Mouse (Mus musculus) heart, postnatal 10 days (tissue): ENCODE measurements around the gene 4933417A18Rik. TPM values are rescaled to one million over a fixed set of nuclear protein-coding genes. Genes with fewer than 3 reads are reported as not detected.
A peak's percentile ranks its signal among the peaks of the same experiment; 100 is the strongest.
"Not testable (repeated sequence)": the region's sequence is repeated elsewhere in the genome, so short reads cannot be mapped to it uniquely, and the experiment has no call there.

Source experiments
- DNase-seq, 2 experiments: peaks; one replicate each; pipeline ENCODE4 v3.0.0; 2021
- intact Hi-C: fragments of 180-260 bp; cut with DNase I; formaldehyde crosslinking; loops from one replicate; pipeline ENCODE4 v1.15.1; 2025
- total RNA-seq, 2 experiments: library from RNA; stranded (reverse); gene quantifications; 2 replicates each; pipeline ENCODE4 v1.2.3; 2021

Gene 4933417A18Rik
- not detected for total RNA-seq

DNA sequence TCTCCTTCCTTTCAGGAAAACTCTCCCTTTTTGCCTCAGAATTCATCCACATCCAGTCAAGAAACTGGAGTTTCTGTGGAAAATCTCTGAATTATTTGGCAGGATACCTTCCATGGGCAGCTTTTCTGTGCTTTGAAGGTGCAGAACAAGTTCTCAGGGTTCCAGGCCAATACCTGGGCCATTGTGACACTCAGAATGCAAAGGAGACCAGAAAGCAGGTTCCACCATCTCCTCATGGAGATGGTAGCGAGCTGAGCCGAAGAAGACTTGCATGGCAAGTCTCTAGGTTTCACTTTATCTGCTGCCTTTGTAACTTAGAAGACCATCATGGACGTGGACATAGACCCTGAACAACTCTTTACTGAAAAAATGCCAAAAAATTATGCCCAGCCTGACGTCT, at the start of gene 4933417A18Rik, which contains the start of gene Fam217a:
4933417A18Rik (plus strand) TSS at position 200 of the 400 bp plus-strand sequence.
Fam217a (minus strand) TSS at position 101 of the 400 bp plus-strand sequence.
- intact Hi-C loops, result no loop called here
- DNase-seq, result no peak

DNA sequence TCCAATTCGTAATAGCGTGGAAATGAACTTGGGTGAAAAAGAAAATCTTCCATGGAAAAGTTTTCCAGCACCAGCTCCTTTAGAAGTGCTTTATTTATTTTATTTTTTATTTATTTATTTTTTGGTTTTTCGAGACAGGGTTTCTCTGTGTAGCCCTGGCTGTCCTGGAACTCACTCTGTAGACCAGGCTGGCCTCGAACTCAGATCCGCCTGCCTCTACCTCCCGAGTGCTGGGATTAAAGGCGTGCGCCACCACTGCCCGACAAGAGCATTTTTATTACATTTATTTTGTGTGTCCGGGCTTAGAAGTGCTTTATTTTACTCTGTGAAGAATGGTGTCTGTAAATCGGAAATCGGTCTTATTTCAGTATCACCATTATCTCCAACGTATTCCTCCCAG, 49.5 kb upstream of the 4933417A18Rik start:
- peak in 1 of 2 experiments; percentile 28 for DNase-seq
- intact Hi-C loops, result loop anchor here (5.0 to 10.0 kb wide), 2 partner anchors 147 to 830 kb away; no protein-coding TSS in a partner anchor

DNA sequence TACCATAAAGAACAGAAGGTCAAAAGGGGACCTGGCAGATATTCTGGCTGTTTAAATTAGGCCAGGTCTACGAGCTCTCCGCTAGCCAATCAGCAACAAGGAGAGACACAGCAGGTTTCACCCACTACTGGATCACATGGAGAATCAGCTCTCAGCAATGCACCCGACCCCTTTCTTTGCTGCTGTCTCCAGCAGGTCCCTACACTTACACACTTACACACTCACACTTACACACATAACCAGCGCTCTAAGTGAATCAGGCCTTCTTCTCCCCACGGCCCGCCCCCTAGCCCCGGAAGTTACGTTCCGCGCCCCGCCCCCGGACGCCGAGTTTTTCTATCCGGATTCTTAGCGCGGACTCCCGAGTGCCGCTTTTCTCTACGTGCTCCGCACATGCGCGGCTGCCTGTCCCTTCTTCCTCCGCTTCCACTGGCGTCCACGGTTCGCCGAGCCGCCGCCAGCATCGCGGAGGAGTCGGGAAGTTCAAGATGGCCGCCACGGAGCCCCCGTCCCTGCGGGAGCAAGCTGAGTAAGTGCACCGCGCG, 49.0 kb upstream of the 4933417A18Rik start, which contains the start of gene Prpf4b:
Prpf4b (plus strand) TSS at position 137 of the 545 bp plus-strand sequence.
- intact Hi-C loops, result loop anchor here (10.0 kb wide), 1 partner anchor 830 kb away; no protein-coding TSS in a partner anchor
- DNase-seq, result peak; percentile 95

DNA sequence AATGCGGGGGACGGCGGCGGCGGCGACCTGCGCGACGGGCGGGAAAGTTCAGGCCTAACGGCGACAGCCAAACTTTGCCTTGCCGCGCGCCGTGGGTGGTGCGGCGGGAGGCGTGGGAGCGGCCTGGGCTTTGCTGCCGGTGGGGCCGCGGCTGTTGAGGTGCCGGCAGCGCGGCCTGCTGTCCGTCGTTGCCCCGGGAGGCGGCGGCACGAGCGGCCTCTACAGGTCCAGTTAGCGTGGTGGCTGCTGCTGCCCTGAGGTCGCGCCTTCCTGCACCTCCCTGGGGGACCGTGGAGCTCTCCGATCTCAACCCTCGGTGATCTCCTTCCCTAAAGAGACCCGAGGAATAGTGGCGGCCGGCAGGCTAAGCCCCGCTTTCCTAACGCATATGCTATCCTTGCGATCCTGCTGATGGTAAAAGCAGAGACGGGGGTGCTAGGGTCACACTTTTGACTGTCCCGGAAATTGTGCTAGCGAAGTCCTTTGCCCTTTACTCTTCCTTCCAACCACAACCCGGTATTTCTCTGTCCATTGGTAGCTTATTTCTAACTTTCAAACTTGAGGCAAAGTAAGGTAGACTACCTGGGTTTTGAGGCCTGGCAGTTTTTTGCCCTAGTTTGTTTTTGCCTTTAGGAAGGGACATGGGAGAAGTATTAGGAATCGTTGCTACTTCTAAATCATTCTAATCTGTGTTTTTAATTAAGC, 48.3 kb upstream of the 4933417A18Rik start:
- intact Hi-C loops, result loop anchor here (10.0 kb wide), 1 partner anchor 831 kb away; no protein-coding TSS in a partner anchor
- peak in 1 of 2 experiments; percentile 80 for DNase-seq

DNA sequence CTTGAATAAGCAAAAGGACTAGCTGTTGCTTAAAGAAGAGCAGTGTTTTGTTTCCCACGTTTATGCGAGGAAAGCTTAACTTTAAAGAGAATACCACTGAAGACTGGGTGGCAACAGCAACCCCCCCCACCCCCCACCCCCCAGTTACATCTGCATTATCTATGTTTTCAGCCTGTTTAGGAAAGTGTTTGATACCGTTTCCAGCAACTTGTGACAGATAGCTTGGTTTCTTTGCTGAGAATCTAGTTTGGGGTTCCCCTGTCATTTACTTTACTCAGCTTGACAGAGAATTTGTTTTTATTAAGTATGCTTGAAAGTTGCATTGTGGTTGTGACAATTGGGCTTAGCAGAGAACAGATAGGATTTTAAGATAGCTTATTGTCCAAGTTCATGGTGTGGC, 47.7 kb upstream of the 4933417A18Rik start:
- DNase-seq, result no peak
- intact Hi-C loops, result loop anchor here (10.0 kb wide), 1 partner anchor 832 kb away; no protein-coding TSS in a partner anchor

DNA sequence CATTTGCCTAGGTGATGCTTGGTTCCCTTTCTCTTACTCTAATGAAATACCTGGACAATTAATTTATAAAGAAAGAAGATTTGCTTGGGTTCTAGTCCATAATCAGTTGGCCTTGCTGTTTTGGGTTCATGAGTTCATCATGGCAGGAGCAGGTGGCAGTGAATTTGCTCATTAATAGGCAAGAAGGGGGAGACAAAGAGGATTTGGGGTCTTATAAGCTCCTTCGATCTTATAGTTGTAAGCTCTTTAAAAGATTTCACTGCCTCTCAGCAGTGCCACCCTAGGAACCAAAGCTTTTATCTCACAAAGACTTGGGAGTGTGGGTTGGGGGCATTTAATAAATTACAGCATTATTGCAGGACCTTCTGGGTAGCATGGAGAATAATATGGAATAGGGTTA, 31.3 kb upstream of the 4933417A18Rik start:
- no peak for DNase-seq
- intact Hi-C loops, result no loop called here

DNA sequence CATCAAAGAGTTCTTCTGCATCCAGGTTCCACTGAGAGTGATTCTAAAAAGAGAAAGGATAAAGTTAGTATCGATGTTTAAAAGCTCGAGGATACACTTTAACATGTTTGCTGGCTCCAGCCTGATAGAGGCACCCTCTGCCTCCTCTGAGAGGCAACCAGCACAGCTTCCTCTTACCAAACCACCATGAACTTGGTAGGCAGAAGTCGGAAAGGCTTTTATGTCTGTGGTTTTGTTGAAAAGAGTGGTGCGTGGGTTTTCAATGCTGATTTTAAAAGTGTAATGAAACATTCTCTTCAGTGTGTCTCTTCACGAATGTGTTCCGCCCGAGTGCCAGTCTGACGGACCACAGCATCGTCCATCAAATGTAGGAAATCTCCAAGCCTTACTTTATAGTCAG, 9.6 kb upstream of the 4933417A18Rik start:
- no peak for DNase-seq
- intact Hi-C loops, result no loop called here

DNA sequence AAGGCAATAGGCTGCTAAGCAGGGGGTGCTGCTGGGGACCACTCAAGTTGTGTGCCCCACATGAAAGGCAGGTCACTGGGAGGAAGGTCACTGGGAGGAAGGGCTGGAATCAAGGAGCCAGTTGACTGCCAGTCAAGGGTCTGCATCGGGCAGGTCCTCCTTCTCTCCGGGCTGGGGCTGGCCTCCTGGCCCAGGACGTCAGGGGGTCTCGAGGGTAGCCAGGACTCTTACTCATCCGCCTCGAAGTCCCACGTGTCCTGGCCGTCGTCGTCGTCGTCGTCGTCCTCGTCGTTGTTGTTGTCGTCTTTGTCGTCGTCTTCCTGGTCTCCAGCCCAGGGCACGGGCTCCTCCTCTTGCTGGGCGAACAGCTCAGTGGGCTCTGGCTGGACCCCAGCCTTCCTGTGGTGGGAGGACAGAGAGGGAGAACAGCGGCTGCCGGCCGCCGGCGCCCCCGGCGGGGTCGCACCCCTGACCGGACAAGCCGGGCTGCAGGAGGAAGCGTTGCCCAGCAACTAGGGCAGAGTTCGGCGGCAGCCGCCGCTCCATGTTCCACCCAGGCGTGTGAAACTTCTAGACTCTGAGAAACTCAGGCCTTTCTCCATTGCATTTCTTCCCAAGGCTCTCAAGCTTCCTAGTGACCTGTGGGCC, 7.6 kb upstream of the 4933417A18Rik start:
- intact Hi-C loops, result no loop called here

DNA sequence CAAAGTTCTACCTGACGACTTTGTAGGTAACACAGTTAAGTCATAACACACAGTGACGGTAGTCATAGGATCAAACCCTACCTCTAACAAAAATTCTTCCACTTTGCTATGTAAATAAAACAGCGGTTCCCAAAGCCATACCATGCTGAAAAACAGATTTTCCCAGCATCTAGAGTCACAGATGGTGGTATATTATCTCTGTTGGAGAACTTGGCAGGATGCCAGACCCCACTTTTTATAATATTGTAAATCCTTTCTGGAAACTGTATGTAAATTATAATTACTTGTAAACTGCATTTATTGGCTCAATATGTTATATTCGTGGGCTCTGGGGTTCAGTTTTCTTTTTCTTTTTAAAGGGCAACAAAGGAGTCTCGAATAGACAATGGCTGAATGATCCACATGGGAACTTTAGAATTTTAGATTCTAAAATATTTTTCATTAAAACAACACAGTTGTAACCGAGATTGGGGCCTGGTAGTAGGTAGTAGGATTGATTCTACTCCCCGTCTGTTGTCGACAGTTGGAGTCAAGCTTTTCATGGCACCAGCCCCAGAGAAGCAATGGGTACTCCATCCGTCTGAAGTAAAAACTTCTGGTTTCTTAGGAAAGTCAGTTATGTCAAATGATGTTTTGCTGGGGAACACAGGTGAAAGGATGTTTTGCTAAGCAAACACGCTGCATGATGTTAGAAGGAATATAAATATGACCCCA, 10.9 kb downstream of the 4933417A18Rik start:
- intact Hi-C loops, result no loop called here
- no peak for DNase-seq

More for the DNA sequence above, 7.6 kb upstream of the 4933417A18Rik start:
- DNase-seq, result peak; percentile 15 to 22

DNA sequence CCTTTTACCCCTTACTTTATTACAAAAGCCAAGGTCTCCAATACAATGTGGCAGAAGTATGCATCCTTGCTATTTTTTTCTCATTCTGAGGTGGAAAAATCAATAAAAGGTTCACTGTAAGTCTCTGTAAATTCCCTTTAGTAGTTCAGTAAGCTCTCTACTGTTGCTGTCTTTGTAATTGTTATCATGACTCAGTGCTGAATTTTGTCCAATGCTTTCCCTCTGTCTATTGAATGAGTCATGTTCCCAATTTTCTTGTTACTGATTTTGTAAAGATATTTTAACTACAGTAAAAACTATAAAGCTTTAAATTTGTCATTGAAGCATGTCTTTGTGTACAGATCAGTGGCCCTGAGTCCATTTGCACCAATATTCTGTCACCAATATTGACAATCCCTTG, 18.2 kb downstream of the 4933417A18Rik start:
- DNase-seq, result no peak
- intact Hi-C loops, result no loop called here

DNA sequence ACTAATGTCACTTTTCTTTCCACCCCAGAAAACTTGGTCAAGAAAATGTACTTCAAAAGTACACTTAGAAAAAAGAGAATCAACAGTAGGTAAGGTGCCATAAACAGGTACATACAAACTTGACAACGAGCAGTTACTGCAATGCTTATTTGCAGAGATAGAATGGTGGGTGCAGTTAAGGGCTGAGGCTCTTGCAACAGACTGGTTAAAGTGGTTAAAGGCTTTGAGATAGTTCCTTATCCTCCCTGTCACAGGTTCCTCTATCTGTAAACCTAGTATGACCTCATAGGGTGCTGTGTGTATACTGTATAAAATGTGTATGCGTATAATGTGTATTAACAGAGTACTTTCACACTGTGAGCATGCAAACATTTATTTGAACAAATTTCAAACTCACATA, 27.2 kb downstream of the 4933417A18Rik start:
- DNase-seq, intact Hi-C loops: not testable (repeated sequence)

DNA sequence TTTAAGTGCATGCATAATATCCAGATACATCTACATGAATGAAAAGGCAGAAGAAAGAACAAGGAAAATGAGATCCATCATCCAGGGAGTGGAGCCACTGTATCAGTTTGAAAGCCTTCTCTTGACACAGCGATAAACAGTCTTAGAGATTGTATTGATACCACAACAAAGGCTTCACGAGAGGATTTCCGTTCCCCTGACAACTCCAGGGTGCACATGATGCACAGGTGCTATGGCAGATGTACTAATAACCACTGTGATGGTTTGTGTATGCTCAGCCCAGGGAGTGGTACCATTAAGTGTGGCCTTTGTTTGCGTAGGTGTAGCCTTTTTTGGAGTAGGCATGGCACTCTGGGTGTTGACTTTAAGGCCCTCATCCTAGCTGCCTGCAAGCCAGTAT, 32.7 kb downstream of the 4933417A18Rik start:
- no peak for DNase-seq
- intact Hi-C loops, result no loop called here

DNA sequence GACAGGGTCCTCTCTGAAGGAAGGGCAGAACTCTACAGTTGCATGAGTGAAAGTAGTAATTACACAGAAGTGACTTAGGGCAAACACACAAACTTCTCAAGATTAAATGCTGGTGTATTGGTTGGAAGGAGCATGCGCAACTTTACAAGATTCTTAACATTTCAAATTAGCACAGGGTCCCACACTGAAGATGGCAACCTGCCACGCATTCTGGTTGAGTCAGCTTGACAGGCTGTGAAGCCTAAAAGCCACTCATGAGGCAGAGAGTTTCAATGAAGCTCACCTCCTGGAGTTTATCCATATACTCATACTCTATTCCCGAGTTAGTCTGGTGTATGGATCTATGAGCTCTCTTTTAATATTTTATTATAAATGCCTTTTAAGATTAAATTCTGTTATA, 33.9 kb downstream of the 4933417A18Rik start:
- intact Hi-C loops, DNase-seq: not testable (repeated sequence)

DNA sequence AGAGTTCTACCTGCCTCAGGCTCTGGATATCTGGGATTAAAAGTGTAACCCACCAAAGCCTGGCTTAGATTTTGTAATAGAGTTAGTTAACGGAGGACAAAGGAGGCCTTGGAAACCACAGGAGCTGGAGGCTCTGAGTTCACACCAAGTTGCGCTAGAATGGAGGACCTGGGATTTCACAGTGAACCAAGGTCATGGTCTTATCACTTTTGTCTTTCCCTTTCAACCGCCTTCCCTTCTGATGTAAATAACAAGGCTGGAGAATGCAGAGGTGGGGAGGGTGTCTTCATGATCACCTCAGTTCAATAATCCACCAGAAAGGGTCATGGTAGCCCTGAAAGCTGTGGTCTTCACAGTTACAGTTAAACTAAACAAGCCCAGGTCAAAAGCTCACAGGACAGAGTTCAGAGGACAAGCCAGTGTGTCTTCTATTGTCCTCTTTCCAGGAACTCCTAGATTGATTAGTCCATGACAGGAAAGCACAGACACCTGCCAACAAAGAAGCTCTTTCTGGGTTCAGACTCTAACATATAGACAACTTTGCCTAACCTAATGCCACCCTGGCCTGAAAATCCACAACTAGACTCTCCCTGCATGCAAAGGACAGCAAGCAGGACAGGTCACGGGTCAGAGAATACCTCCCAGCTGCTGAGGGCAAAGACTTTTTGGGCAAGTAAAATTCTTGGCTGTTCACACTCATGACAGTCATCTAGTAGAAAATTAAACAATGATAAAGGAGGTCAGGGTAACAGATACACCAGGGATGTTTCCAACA, 37.0 kb downstream of the 4933417A18Rik start:
- no peak for DNase-seq
- intact Hi-C loops, result no loop called here

DNA sequence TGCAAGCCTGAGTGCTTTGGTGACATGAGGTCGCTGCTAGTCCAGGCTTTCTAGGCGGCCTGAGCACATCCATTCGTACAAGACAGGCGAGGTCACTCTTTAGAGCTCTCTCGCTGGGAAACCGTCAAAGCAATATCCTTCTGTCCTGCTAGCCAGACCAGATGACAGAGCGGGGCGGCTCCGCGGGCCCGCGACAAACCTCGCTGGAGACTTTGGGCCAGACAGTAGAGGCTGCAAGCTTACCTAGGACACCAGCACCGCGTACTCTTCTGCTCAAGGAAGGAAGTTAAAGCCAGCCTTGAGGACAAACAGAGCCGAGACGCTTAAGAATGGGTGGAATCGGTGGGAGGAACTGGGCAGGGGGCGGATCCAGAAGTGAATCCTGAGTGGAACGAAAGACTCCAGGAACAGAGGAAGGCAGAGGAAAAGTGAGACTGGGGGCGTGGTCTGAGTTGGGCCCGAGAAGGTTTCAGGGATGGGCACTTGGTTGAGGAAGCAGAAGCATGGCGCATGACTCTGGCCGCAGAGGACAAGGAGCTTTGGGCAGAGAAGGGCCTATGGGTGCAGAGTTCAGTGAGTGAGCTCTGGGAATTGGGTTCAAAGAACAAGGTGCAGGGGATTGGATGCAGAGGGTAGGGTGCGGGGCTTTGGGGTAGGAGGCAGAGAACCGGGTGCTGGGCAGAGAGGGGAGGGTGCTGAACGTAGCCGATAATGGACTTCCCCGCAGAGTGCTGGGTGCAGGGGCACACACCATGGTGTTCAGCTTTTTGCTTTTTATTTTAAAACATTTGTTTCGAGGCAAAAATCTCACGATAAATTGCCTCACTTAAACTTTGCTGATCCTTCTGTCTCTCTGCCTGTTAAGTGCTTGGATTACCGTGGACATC, 39.5 kb downstream of the 4933417A18Rik start, which contains the start of gene Eci3:
Eci3 (minus strand) TSS at position 300 of the 887 bp plus-strand sequence.
- DNase-seq, result peak; percentile 40
- intact Hi-C loops, result no loop called here

DNA sequence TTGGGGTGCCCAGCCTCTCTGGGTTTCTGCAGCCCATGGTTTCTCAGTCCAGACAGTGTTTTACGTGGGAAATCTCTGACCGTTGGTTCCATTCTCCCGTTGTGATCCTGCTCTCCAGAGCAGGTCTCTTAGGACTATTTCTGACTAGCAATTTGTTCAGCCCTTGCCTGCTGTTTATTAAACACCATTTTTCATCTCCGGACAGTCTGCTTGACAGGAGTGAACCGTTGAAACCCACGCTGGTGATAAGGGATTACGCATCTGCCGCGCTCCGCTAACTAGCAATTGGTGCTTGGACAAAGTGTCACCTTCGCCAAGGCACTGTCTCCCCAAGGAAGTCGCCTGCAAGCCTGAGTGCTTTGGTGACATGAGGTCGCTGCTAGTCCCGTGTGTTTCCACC, 40.2 kb downstream of the 4933417A18Rik start:
- DNase-seq, result peak; percentile 8

DNA sequence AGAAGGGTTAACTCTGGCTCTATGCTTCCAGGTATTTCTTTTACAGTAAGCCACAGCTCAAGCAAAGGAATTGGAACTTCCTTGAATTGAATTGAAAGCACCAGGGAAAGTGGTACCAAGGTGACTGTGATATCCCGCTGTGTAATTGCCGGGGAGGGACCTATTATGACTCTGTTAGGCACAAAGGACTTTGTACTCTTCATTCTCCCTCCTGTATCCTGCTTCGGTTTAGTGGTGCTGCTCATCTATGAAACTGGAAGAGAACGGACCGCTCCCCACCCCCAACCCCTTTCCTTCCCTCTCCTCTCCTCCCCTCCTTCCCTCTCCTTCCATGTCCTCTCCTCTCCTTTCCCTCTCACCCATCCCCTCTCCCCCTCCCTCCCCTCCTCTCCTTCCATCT, 40.7 kb downstream of the 4933417A18Rik start:
- intact Hi-C loops, result no loop called here
- no peak for DNase-seq

More for the DNA sequence above, 40.2 kb downstream of the 4933417A18Rik start:
- intact Hi-C loops, result no loop called here

DNA sequence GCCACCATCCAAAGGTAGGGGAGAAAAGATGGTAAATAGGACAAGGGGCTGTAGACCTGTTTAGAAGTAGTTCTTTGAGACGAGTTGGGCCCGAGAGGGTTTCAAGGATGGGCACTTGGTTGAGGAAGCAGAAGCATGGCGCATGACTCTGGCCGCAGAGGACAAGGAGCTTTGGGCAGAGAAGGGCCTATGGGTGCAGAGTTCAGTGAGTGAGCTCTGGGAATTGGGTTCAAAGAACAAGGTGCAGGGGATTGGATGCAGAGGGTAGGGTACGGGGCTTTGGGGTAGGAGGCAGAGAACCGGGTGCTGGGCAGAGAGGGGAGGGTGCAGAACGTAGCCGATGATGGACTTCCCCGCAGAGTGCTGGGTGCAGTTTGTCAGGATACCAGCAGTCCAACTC, 41.4 kb downstream of the 4933417A18Rik start:
- intact Hi-C loops, DNase-seq: not testable (repeated sequence)

DNA sequence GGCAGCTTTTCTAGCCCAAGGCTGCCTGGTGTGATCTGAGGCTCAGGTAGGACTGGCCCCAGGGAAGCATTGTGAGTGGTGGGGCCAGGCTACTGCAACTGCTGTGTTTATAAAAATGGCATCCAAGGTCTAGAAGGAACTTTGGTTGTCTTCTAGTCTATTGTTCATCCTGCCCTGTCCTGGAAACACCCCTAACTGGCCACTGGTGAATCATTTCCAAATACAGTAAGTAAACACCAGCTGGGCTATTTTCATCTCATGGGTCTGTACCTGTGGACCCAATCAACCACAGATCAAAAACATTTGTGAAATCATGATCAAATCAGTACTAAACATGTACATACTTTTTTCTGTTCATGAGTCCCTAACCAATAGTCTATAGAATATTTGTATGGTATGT, 48.2 kb downstream of the 4933417A18Rik start:
- not testable (repeated sequence) for DNase-seq
- intact Hi-C loops, result loop anchor here (2.0 to 10.0 kb wide), 2 partner anchors 52 to 330 kb away; partner anchors contain the start of gene Eci2
